Mouse (Mus musculus) forebrain, postnatal 0 days (tissue): ENCODE data around the gene Gm20479. TPM values are rescaled to one million over a fixed set of nuclear protein-coding genes. Genes with fewer than 3 reads are reported as not detected.

Experiments
- ATAC-seq: fragments of 200-750 bp; cut with Nextera tagmentation; 2 replicates; pipeline ENCODE4 v1.8.0; 2017; ENCODE audit warnings: mild to moderate bottlenecking, moderate library complexity
- DNase-seq: peaks from one replicate; pipeline ENCODE4 v3.0.0-alpha.2; 2015
- H3K27ac ChIP-seq: fragments of 300-500 bp; sonication (generic); 2 replicates; pipeline ENCODE4 v1.5.1; 2014; ENCODE audit warnings: low read depth, mild to moderate bottlenecking, antibody characterized with exemption, low read length, moderate library complexity, mixed read lengths
- H3K27me3 ChIP-seq: fragments of 300-500 bp; sonication (generic); 2 replicates; pipeline ENCODE4 v1.6.1; 2014; ENCODE audit warnings: mild to moderate bottlenecking, low read length, mixed read lengths; ENCODE audit not compliant: insufficient read depth
- H3K36me3 ChIP-seq: fragments of 300-500 bp; sonication (generic); 2 replicates; pipeline ENCODE4 v1.6.1; 2014; ENCODE audit warnings: mild to moderate bottlenecking, moderate library complexity; ENCODE audit not compliant: insufficient read depth
- H3K4me1 ChIP-seq: fragments of 300-500 bp; sonication (generic); 2 replicates; pipeline ENCODE4 v1.6.1; 2014; ENCODE audit warnings: antibody characterized with exemption; ENCODE audit not compliant: insufficient read depth
- H3K4me2 ChIP-seq: fragments of 300-500 bp; sonication (generic); 2 replicates; pipeline ENCODE4 v1.6.1; 2014; ENCODE audit warnings: low read depth, mild to moderate bottlenecking, moderate library complexity
- H3K4me3 ChIP-seq: fragments of 300-500 bp; sonication (generic); 2 replicates; pipeline ENCODE4 v1.5.1; 2014; ENCODE audit warnings: low read depth, low read length, mixed read lengths
- H3K9ac ChIP-seq: fragments of 300-500 bp; sonication (generic); 2 replicates; pipeline ENCODE4 v1.6.1; 2014; ENCODE audit warnings: mild to moderate bottlenecking
- H3K9me3 ChIP-seq: fragments of 300-500 bp; sonication (generic); 2 replicates; pipeline ENCODE4 v1.6.1; 2016; ENCODE audit warnings: low read length
- CTCF ChIP-seq: sonication (generic); IDR thresholded peaks from 2 replicates; pipeline ENCODE4 v1.5.1; 2016; ENCODE audit warnings: antibody characterized with exemption, control low read depth, low read depth
- WGBS: fragments of 180-500 bp; shearing (Covaris S2); extraction: QIAGEN DNeasy Blood & Tissue Kit; methylation state at CpG from one replicate; pipeline ENCODE4 v1.1.7; 2014; 5-methylcytosine and 5-hydroxymethylcytosine counted together
- polyA plus RNA-seq: library from polyadenylated mRNA; unstranded; fragments of >200 nt; fragmentation: Nextera tagmentation; extraction: Ambion mirVana; gene quantifications from 2 replicates; pipeline ENCODE4 v1.2.1, GENCODE M21; 2015
- total RNA-seq: library from RNA; depleted of rRNA; stranded (reverse); fragments of >200 nt; gene quantifications from 2 replicates; pipeline ENCODE4 v1.2.3, GENCODE M21; 2014; rRNA removed

Gene Gm20479
- total RNA-seq (not detected in 2 replicates), polyA plus RNA-seq (not detected in 2 replicates)

DNA sequence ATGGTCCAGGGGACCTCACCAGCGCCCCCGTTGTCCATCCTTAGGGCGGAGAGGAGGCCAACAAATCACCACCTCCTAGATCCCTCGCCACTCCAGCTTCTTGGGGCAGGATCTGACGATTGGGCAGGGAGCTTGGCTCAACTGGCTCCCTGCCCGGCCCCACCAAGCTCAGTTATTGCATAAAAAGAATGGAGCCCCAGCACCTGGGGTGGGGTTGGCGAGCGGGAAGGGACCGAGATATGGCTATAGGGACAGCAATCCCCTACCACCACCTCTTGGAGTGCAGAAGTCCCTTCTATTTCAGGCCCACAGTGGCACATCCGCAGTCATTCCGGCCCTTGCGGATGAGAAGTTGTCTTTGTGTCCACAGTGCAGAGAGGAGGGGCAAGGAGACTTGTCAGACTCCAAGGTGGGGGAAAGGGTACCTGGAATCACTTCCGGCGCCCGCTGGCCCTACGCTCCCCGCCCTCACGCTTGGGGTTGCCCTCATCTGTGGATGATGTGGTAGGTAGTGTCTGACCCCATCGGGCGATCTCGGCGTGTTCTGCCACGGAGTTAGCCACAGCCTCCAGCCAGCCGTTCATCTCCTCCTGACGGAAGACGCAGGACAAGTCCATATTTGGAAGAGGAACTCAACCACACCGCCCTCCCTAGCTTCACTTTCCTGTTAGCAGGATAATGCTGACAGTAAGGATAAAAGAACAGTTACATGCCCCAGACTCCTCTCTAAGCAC, at the start of gene Gm20479:
Gene Gm20479, minus strand, starts transcription at position 559 of the 734 bp plus-strand sequence.
- Histone ChIP-seq H3K4me2 (peak within 1 kb of the TSS; percentile 69), H3K27me3 (peaks cover 8% of the 10 kb centered on the region), H3K9ac (no peak within 1 kb of the TSS), H3K4me3 (peak within 1 kb of the TSS; percentile 77), H3K9me3 (no peaks in the 10 kb centered on the region), H3K27ac (no peak within 1 kb of the TSS), H3K4me1 (0 out of 2 replicates have a peak, but pooled peaks cover 7% of the 10 kb centered on the region), H3K36me3 (peaks cover 9% of the 10 kb centered on the region; the same call in 1 of the 2 replicates)
- ATAC-seq = no peak
- 13% methylated on average over 27 of the region's 27 CpGs for WGBS
- no peak for DNase-seq
- no peak for TF ChIP-seq CTCF

DNA sequence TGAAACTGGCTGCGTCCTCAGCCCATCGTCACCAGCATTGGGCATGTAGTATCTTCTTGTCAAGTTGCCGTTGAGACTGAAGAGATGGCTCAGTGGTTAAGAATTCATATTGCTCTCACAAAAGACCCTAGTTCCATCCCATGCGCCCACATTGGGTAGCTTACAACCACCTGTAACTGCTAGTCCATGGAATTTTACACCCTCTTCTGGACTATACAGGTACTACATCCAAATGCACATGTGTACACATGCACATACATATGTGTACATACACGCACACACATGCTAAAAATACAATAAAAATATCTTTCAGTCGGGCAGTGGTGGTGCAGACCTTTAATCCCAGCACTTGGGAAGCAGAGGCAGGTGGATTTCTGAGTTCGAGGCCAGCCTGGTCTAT, 49.3 kb upstream of the Gm20479 start:
- no peak for DNase-seq
- Histone ChIP-seq H3K9me3 (no peaks in the 10 kb centered on the region), H3K4me3 (no peak overlapping the region), H3K27me3 (peaks cover 70% of the 10 kb centered on the region), H3K27ac (no peak overlapping the region), H3K4me1 (no peaks in the 10 kb centered on the region), H3K4me2 (no peak overlapping the region), H3K9ac (no peak overlapping the region), H3K36me3 (peaks cover 20% of the 10 kb centered on the region)
- no peak for ATAC-seq
- 84% methylated on average over 7 of the region's 7 CpGs for WGBS
- TF ChIP-seq CTCF = peak; percentile 46; the same call in 1 of the 2 replicates

DNA sequence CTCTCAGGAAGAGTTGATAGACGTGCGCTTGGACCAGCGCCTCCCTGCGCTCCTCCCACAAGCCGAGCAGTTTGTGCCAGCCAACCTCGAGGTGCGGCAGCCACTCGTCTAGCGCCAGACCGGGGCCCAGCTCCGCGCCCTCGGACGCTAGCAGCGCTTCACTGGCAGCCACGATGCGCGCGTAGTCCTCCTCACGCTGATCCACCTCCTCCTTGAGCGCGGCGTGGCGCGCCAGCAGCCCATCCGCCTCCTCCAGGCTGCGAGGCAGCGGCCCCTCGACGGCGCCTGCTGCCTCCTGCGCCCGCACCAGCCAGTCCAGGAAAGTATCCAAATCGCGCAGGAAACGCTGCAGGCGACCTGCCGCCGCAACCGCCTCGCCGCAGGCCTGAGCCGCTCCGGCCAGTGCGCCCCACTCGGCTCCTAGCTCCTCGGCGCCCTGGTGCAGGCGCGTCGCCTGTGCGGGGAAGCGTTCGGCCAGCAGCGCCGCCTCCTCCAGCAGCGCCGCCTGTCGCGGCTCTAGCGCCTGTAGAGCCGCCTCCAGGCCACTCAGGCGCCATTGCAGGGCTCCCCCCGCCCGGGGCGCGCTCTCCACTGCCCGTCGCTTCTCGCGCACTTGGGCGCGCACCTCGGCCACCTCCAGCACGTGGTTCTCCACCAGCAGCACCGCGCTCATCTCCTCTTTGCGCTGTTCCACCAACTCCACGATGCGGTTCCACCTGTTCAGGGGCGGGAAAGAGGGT, 47.2 kb upstream of the Gm20479 start:
- no peak for DNase-seq
- H3K9ac ChIP-seq = no peak overlapping the region
- H3K4me3 ChIP-seq = 0 out of 2 replicates have a peak overlapping the region, but pooled peaks have one; percentile 3
- 0 out of 2 replicates have a peak, but pooled peaks have one; percentile 12 for ATAC-seq
- no peaks in the 10 kb centered on the region for H3K9me3 ChIP-seq
- WGBS = 12% methylated on average over 78 of the region's 81 CpGs
- H3K27ac ChIP-seq = no peak overlapping the region
- peaks cover 23% of the 10 kb centered on the region for H3K36me3 ChIP-seq
- H3K27me3 ChIP-seq = peaks cover 64% of the 10 kb centered on the region
- no peaks in the 10 kb centered on the region for H3K4me1 ChIP-seq
- TF ChIP-seq CTCF = 0 out of 2 replicates have a peak, but pooled peaks have one; percentile 5
- no peak overlapping the region for H3K4me2 ChIP-seq

DNA sequence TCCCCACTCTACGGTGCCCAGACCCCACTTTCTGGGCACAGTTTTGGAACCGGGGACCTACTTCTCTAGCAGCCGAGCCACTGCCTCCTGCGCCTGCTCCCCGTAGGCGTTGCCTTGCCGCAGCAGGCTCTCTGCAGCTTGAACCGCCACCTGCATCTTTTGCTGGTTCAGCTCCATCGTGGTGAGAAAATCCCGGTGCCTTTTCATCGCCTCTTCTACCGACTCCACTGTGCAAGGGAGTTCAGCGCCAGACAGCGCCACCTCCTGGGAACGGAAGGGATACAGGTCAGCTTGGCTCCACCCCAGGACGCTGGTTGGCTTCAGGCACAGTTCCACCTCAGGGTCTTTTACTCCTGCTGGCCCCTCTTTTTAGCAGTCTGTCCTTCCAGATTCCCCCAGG, 45.5 kb upstream of the Gm20479 start:
- WGBS = 9% methylated on average over 16 of the region's 16 CpGs
- TF ChIP-seq CTCF = peak; percentile 77
- H3K9me3 ChIP-seq = no peaks in the 10 kb centered on the region
- DNase-seq (peak; percentile 75), ATAC-seq (peak; percentile 62)
- H3K4me2 ChIP-seq = no peak overlapping the region
- peaks cover 52% of the 10 kb centered on the region for H3K27me3 ChIP-seq
- H3K9ac ChIP-seq = no peak overlapping the region
- peaks cover 20% of the 10 kb centered on the region for H3K36me3 ChIP-seq
- no peak overlapping the region for H3K4me3 ChIP-seq
- no peaks in the 10 kb centered on the region for H3K4me1 ChIP-seq
- H3K27ac ChIP-seq = no peak overlapping the region

DNA sequence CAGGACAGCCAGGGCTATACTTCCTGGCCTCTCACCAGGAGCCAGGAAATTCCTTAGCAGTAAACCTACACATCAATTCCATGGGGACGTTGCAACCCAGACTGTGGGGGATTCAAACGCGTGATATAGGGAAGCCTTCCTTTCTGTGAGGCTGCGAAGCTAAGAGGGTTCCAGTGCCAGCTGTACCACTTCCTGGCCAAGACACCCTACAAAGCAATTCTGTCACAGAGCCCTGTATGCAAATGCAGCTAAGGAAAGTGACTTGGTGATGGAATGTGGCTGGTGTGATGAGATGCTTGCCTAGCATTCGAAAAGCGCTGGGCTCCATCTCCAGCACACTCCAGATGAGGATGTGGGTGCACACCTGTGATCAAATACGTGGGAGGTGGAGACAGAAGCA, 43.3 kb upstream of the Gm20479 start:
- no peak for TF ChIP-seq CTCF
- peaks cover 46% of the 10 kb centered on the region for H3K27me3 ChIP-seq
- no peaks in the 10 kb centered on the region for H3K4me1 ChIP-seq

DNA sequence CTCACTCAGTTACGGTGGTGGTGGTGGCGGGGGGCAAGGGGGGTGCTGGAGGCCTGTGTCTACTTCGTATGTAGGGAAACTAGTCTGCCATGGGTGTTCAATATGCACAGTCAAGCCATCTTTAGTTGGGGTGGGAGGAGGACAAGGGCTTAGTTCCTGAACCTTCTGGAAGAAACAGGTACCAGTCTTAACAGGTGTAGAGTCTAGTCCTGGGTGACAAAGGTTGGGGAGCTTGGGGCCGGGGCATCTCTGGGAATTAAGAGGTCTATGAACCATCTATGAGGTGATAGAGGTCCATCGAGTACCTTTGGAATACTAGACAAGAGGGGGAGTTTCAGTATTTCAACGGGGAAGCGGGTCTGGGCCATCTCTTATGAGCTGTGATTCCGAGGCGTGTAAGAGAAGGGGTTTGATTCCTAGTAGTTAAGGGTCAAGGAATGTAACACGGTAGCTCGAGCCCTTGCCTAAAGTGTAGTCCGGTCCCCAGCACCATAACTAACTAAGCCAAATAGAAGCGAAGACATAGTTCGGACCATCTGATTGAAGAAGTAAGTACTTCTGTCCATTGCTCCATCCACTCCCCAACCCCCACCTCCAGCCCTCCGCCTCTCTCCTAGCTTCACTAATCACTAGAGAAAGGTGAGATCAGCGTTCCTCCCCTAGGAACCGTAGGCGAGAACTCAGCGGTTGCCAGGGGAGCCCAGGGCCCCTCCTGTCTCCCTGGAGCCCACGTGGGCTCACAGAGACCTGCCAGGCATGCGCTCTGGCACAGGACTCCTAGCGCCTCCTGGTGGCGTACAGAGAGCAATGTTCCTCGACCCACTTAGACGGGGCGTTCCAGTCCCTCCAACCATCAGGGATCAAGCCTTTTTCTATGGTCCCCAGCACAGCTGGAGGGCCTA, 40.1 kb upstream of the Gm20479 start:
- H3K27ac ChIP-seq = no peak overlapping the region

More for the DNA sequence above, 43.3 kb upstream of the Gm20479 start:
- no peak for ATAC-seq
- WGBS = 82% methylated on average over 7 of the region's 7 CpGs
- no peak overlapping the region for H3K4me2 ChIP-seq
- no peak overlapping the region for H3K27ac ChIP-seq
- no peaks in the 10 kb centered on the region for H3K9me3 ChIP-seq
- H3K36me3 ChIP-seq = peaks cover 11% of the 10 kb centered on the region; the same call in 1 of the 2 replicates
- no peak overlapping the region for H3K9ac ChIP-seq
- no peak for DNase-seq
- no peak overlapping the region for H3K4me3 ChIP-seq

More for the DNA sequence above, 40.1 kb upstream of the Gm20479 start:
- peak; percentile 85 for ATAC-seq
- Histone ChIP-seq H3K36me3 (peaks cover 11% of the 10 kb centered on the region; the same call in 1 of the 2 replicates), H3K4me3 (peak overlapping the region; percentile 61), H3K4me1 (no peaks in the 10 kb centered on the region), H3K4me2 (peak overlapping the region; percentile 73; the same call in 1 of the 2 replicates), H3K9ac (no peak overlapping the region), H3K9me3 (no peaks in the 10 kb centered on the region), H3K27me3 (peaks cover 33% of the 10 kb centered on the region)
- peak; percentile 84 for TF ChIP-seq CTCF
- 22% methylated on average over 26 of the region's 26 CpGs for WGBS
- peak; percentile 80 for DNase-seq
